Mouse (Mus musculus) gastrocnemius, postnatal 14 days (tissue): ENCODE data around the gene Top2a. TPM values are rescaled to one million over a fixed set of nuclear protein-coding genes. Genes with fewer than 3 reads are reported as not detected.
A peak's percentile ranks its signal among the peaks of the same experiment; 100 is the strongest.

ENCODE experiments used
- DNase-seq: peaks from one replicate; pipeline ENCODE4 v3.0.0; 2021; ENCODE audit warnings: mixed read lengths
- intact Hi-C: fragments of 180-260 bp; cut with DNase I; formaldehyde crosslinking; loops from one replicate; pipeline ENCODE4 v1.15.1; 2025; ENCODE audit warnings: low total_unique reads
- total RNA-seq, 2 experiments: library from RNA; stranded (reverse); gene quantifications; 2 replicates each; pipeline ENCODE4 v1.2.3; 2021

The Top2a gene
- total RNA-seq, 2 experiments from 2014 or later: 13.8 to 16.9 TPM

DNA sequence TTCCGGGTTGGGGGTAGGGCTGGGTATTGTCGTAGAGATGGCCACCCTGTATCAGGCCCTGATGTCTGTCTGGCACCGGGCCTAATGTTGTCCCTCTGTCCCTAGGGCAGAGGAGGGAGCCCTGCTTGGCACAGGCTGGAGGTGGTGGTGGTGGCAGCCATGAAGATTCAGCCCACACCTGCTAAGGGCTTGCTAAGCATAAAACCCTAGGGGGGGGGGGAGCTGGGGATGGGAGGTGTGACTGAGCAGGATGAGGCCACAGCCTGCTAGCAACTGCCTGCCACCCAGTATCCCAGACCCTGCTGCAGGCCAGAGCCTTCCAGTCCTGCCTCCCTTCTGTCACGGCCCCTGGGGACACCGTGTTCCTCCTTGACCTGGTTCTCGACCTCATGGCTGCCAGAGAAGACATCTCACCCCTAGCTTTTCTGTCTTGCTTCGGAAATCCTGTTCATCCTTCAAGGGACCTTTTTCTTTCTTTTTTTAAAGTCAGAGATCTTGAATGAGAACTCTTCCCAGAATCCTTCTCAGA, 68.2 kb downstream of the Top2a start:
- intact Hi-C loops: no loop called here
- no peak for DNase-seq

DNA sequence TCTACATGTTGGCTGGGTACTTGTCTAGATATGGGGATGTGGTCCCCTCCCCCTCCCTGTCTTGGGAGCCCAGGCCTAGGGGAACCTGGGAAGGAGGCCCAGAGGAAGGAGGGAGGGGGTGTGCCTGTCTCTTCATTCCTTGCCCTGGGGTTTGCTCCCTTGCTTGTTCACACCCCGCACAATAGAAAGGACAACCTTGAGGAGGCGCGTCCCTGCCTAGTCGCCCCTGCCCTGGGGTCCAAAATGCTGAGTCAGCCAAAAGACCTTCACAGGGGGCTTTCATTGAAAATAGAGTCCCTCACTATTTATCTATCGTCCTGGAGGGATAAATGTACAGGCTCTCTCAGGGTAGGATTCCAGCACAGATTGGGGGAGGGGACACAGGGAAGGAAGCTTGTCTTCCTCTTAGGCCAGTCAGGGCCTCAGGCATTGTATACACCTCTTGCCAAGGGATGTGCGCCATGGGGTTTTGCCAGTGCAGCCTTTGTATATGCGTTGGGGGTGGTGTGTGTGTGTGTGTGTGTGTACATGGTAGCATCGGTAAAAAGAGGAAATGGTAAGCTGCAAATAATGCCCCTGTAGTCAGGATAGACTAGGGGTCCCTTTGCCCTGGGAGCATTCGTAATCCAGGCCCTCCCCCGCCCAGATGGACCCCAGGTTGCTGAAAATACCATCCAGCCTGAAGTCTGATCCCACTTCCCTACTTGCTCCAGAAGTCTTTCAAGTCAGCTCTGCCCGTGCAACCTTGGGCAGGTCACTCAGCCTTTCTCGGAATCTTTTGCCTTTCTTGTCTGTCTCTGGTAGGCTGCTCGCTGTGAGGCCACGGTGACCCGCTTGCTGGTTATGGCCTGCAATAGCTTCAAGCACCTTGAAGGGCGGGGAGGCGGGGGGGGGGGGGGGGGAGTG, 68.9 kb downstream of the Top2a start:
- peak; percentile 15 for DNase-seq
- intact Hi-C loops: no loop called here

DNA sequence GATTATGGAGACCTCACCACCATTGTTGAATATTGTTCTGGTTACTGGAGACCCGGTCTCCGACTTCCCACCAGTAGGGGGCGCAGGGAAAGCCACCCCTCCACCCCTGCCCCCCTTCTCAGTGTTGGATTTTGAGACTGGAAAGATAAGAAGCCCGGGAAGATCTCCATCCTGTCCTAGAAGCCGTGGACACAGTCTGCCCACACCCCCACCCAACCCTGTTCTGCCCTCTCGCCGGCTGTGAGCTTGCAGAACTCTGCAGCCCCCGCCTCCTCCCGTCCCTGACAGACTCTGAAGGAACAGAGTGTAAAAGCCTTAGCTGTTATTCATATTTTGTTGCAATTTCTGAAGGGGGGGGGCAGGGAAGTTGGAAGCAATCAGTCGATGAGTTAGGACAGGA, 69.6 kb downstream of the Top2a start:
- intact Hi-C loops: no loop called here
- peak; percentile 82 for DNase-seq

DNA sequence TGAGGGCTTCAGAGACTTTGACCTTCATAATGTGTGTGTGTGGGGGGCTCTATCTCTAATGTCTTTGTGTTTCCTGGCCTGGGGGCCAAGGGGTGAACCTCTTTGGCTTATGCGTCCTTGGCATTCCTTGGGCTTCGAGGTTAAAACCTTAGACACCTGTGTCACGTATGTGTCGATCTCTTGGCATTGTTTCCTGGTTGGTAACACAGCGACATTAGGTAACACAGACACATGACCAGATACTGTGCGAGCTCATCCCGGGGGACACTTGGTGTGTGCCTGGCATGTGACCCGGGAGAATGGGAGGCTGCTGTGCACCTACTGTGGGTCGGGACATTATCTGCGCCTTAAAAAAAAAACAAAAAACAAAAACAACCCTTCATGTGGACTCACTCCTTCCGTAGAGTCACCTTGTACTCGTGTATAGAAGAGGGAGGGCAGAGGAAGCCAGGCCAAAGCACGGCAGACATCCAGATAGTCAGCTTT, 70.1 kb downstream of the Top2a start:
- peak; percentile 2 for DNase-seq
- intact Hi-C loops: no loop called here

DNA sequence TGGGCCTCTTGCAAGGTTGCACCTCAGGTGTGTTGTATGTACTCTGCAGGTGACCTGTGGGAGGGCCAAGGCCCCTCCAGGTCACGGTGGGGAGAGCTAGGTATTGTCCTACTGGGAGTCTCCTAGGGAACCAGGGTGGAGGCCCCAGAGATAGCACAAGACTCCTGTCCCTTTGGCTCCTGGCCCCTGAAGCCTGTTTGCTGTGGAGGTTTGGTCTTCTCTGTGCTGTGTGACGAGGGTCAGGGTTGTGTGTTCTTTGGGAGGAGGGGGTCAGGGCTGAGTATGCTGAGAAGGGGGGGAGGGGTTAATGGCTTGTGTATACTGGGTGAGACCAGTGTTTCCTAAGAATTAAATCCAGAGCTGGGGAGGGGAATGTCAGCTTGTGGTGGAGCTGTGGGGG, 70.6 kb downstream of the Top2a start:
- DNase-seq: no peak
- intact Hi-C loops: no loop called here

DNA sequence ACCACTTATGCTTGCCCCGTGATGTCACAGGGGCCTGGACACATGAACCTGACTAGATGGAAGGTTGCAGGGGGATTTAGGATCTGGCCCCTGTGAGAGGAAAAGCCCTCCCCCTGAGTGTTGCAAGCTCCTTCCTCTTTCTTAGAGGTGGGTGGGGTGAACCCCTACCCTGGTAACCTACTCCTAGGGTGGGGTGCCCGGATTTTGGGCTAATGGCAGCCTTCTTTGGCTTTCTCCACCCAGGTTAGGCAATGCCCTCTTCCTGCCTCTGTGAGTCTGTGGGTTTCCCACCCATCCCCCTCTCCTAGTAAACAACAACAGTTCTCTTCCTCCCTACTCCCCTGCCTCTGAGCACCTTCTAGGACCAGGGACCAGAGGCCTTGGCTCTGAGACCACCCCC, 71.3 kb downstream of the Top2a start:
- intact Hi-C loops: no loop called here
- peak; percentile 6 for DNase-seq

DNA sequence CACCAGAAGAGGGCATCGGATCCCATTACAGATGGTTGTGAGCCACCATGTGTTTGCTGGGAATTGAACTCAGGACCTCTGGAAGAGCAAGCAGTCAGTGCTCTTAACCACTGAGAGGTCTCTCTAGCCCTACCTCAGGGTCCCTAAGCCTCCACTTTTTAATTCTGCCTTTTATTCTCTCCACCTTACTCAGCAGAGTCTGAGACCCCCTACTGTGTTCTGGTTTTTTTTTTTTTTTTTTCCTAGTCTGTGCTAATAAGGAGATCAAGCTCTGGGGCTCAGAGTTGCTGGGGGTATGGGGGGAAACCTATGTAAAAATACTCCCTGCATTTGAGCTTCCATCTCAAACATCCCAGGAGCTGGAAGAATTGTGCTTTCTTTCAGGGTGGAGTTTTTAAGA, 71.9 kb downstream of the Top2a start:
- intact Hi-C loops: no loop called here

DNA sequence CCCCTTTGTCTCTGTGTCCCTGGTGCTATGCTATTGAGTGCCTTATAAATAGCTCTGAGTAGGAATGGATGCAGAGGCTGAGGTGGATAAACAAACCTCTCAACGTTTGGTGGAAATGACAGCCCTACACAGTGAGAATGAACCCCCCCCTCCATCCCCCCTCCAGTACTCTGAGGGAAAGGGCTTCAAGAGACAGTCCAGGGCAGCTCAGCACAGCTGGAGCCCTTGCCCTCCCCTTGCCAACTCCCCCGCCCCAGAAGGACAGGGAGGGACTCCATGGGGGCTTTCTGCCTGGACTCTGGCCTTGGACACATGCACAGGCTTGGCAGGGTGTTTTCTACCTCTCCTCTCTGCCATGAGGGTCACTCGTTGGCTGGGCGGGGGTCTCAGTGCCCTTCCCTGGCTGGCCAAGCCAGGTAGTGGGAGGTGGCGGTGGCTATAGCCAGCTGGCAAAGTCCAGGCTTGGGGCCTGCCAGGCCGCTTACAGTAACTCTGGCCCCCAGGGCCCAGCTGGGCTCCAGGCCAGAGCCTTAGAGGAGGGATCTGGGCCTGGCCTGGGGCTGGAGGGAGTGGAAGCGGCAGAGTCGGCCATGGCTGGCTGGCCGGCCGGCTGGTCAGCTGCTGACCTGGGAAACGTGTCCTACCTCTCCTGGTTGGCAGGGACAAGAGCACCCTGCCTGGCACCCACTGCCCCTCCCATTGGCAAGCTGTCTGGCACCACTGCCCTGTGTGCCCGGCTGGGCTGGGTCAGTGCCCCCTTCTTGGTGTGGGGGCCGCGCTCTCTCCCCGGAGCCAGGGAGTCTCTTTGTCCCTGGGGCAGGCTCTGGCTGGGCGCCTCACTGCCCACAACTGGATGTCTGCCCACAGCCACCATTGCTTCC, 72.7 kb downstream of the Top2a start:
- peak; percentile 96 for DNase-seq
- intact Hi-C loops: no loop called here

More for the DNA sequence above, 71.9 kb downstream of the Top2a start:
- DNase-seq: no peak

DNA sequence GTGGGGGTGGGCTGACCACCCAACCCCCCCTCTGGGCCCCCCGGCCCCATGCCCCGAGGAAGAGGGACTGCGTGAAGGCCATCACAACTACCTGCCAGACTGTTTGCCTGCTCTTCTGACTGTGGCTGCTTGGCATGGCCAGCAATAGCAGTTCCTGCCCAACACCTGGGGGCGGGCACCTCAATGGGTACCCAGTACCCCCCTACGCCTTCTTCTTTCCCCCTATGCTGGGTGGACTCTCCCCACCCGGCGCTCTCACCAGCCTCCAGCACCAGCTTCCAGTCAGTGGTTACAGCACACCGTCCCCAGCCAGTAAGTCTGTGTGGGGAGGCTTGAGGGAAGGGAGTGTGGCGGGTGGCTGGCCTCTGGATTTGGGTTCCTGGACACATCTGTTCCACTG, 73.5 kb downstream of the Top2a start:
- peak; percentile 21 for DNase-seq
- intact Hi-C loops: no loop called here

DNA sequence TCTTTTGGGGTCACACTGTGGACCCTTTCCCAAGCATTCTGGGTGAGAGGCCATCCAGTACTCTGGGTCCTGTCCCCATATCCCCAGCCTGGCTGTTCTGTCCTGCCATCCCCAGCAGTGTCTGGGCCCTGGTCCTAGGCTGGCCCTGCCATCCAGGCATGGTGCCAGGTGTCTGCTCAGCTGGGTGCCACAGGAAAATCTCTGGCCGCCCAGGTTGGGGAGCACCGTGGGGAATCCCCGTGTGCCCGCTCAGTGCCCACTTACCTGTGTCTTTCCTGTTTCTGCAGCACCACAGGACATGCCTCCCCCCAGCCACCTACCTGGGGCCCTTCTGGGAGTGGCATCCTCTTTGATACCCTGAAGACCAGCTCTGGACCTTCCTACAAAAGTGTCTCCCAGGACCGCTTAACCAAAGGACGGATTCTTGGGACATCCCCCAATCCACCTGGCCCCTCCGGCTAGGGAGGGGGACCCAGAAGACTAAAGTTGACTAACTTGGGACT, 74.0 kb downstream of the Top2a start:
- peak; percentile 72 for DNase-seq
- intact Hi-C loops: no loop called here

DNA sequence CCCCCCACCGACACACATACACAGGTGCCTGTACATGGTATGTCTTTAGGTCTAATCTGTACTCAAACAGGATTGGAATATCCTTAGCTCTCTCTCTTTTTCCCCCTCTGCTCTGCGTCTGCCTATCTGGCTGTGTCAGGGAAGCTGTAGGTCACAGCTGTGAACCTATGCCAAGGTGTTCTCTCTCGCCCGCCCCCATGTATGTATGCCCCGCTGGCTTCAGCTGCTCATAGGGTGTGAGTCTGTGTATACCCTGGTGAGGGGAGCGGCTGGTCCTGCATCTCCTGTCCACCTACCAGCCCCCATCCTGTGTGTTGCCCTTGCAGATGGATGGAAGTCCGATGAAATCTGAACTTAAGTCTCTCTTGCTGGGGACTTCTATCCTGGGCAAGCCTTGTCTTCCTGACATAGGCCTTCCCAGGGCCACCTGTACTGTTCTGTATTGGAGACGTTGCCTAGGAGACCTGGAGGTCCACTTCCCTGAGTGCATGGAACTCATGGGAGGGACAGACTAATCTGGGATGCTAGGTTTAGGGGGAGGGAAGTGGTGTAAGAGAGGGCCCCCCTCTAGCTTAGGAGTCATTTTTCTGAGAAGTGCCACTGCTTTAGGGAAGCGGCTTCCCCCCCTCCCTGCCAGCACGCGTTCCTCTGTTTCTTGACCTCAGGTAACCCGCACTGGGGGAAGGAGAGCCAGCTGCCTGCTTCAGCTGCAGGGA, 74.6 kb downstream of the Top2a start:
- peak; percentile 4 for DNase-seq
- intact Hi-C loops: no loop called here

DNA sequence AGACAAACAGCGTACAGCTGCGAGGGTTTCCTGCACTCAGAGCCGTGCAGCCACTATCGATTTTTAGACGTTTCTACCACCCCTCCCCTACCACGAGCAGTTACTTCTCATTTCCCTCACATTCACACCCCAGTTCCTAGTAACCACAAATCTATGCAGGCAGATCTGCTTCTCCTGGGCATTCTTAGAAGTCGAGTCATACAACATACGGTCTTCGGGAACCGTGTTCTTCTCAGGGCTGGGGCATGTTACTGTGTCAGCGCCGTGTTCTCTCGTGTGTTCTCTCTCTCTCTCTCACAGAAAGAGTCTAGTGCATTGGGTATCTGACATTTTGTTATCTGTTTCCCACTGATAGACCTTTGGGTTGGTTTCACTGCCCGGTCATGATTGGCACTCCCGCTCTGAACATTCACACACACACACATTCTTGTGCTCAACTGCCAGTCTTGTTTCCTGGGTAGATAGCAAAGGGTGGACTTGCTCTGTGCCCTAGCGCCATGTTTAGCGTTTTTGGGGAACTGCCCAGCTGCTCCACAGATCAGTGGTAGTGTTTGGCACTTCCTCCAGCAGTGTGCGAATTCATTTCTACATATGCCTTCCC, 75.9 kb downstream of the Top2a start:
- intact Hi-C loops: no loop called here
- DNase-seq: no peak

DNA sequence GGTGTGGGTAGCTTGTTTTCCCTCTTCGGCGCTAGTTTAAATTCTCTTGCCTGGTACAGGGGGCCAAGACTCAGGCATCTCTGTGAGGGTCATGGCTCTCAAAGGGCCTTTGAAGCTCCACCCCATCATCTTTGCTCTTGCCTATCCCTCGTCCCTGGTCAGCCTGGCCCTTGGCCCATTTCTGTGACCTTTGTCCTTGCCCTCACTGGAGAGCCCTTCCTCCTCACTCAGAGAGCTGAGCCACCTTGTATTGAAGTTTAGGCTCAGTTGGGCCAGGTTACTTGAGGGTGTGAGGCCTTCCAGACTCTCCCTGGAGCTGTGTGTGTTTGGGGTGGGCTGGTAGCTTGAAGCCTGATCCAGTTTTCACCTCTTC, 78.4 kb downstream of the Top2a start:
- no peak for DNase-seq
- intact Hi-C loops: no loop called here

DNA sequence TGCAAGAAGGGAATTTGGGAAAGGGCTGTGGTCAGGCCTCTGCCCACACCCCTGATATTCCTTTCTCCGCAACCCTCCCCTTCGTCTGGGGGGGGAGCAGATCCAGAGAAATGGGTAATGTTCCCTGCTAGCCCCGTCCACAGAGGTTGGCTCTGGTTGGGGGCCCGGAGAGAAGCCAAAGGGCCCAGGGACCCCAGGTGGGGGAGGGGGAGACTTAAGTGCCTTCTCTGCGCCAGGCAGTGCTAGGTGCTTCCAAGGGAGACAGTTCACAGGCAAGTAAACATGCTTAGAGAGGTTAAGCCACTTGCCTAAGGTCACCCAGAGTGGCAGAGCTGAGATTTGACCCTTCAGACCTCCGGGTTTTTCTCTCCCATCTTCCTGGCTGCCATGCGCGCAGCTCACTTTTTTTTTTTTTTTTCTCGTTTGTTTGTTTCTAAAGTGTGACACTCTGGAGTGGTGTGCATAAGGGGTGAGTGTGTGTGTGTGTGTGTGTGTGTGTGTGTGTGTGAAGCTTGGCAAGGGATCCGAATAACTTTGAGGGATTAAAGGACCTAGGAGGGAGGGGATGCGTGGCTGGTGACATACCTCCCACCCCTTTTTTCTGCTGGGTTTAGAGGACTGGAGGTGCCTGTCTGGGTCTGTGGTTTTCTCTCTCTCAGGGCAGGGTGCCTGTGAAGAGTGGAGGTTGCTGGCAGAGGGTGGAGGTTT, 78.9 kb downstream of the Top2a start:
- intact Hi-C loops: no loop called here
- no peak for DNase-seq

DNA sequence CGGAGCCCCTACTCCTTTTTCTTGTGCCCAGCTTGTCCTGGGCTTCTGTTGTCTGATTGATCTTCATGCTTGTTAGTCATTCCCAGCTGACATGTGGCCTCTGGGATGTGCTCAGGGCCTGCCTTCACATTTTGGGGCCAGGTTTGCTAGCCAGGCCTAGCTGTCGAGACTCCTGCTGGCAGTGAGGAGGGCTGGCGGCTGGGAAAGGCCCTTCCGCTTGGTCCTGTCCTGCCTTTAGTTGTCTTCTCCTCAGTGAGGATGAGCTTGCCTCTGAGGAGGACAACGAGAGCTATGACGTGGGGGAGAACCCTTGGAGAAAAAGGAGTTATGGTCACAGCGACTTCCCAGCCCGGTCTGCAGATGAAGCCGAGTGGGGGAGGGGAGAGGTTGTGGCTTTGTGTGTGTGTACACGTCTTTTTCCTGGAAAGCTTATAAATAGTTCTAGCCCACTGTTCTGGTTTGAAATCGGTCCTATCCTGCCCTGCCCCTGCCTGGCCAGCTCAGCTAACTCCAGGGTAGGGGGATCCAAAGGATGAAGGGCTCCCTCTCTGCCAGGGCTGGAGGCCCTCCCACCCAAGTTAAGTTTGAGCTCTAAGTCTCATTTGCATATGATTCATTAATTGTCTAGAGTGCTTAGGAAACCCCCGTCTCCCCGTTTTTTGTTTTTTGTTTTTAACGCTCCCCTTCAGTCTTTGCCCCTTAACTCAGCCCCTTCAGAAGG, 80.1 kb downstream of the Top2a start:
- intact Hi-C loops: no loop called here
- peak; percentile 53 for DNase-seq
